Mouse (Mus musculus) CH12.LX (cell line): Measurements from ENCODE around the gene Epgn. TPM values are rescaled to one million over a fixed set of nuclear protein-coding genes. Genes with fewer than 3 reads are reported as not detected.

ENCODE experiments used
- DNase-seq: peaks from one replicate; pipeline ENCODE4 v3.0.0-alpha.2; 2013; ENCODE audit errors: extremely low read depth
- H3K27ac ChIP-seq: 2 replicates; pipeline ENCODE4 v1.5.1; 2012; ENCODE audit warnings: low read depth, mild to moderate bottlenecking, control low read depth, moderate library complexity; ENCODE audit not compliant: insufficient read depth
- H3K27me3 ChIP-seq: replicated peaks from 2 replicates; pipeline ENCODE3; 2012; ENCODE audit warnings: inconsistent platforms
- H3K36me3 ChIP-seq, 2 experiments: replicated peaks in 1 of 2; 2 replicates each; pipeline versions ENCODE3 to v1.6.1; 2012; ENCODE audit warnings: inconsistent platforms in 1 of 2, low read length in 1 of 2, mild to moderate bottlenecking in 1 of 2, mixed read lengths in 1 of 2, moderate library complexity in 1 of 2; ENCODE audit not compliant: control insufficient read depth in 1 of 2, insufficient read depth in 1 of 2
- H3K4me1 ChIP-seq, 2 experiments: 2 replicates each; pipeline ENCODE4 v1.6.1; 2012; ENCODE audit warnings: inconsistent platforms in 1 of 2, moderate library complexity in 1 of 2; ENCODE audit not compliant: insufficient read depth in 2 of 2, control insufficient read depth in 1 of 2
- H3K4me2 ChIP-seq: 2 replicates; pipeline ENCODE4 v1.6.1; 2012; ENCODE audit warnings: low read depth, mild to moderate bottlenecking, control low read depth; ENCODE audit not compliant: poor library complexity, insufficient read depth, severe bottlenecking
- H3K4me3 ChIP-seq, 3 experiments: fragments of 150-350 bp in 1 of 3; sonication (generic) in 1 of 3; replicated peaks in 1 of 3; 2 replicates each; pipeline versions ENCODE3 to v1.5.1; 2011 to 2012; ENCODE audit warnings: low read depth in 2 of 3, low read length in 2 of 3, mild to moderate bottlenecking in 2 of 3, moderate library complexity in 2 of 3, control low read depth in 1 of 3, improper control_type of control experiment in 1 of 3, inconsistent platforms in 1 of 3, mixed read lengths in 1 of 3; ENCODE audit not compliant: poor library complexity in 1 of 3
- H3K79me2 ChIP-seq: replicated peaks from 2 replicates; pipeline ENCODE4 v1.6.1; 2012; ENCODE audit warnings: mild to moderate bottlenecking, moderate library complexity; ENCODE audit not compliant: control insufficient read depth, poor library complexity, insufficient read depth, severe bottlenecking; ENCODE audit errors: extremely low read depth
- H3K9ac ChIP-seq: 2 replicates; pipeline ENCODE4 v1.6.1; 2012; ENCODE audit warnings: low read depth, mild to moderate bottlenecking, control low read depth, moderate library complexity; ENCODE audit not compliant: insufficient read depth
- H3K9me3 ChIP-seq: replicated peaks from 2 replicates; pipeline ENCODE3; 2012; ENCODE audit warnings: low read length, inconsistent platforms, mixed read lengths
- CHD1 ChIP-seq: IDR thresholded peaks from 2 replicates; pipeline ENCODE4 v1.6.1; 2012; ENCODE audit warnings: low read depth, low read length, improper control_type of control experiment, inconsistent platforms
- CHD2 ChIP-seq: IDR thresholded peaks from 2 replicates; pipeline ENCODE4 v1.6.1; 2011; ENCODE audit warnings: low read length, improper control_type of control experiment
- EP300 ChIP-seq: IDR thresholded peaks from 2 replicates; pipeline ENCODE4 v1.6.1; 2011; ENCODE audit warnings: low read length, improper control_type of control experiment
- JUN ChIP-seq: IDR thresholded peaks from 2 replicates; pipeline ENCODE4 v1.6.1; 2011; ENCODE audit warnings: low read depth, mild to moderate bottlenecking, low read length, improper control_type of control experiment, moderate library complexity; ENCODE audit not compliant: insufficient read depth
- JUND ChIP-seq: conservative IDR thresholded peaks from 2 replicates; pipeline ENCODE4 v1.6.1; 2011; ENCODE audit warnings: low read depth, low read length, improper control_type of control experiment
- KAT2A ChIP-seq: IDR thresholded peaks from 2 replicates; pipeline ENCODE4 v1.6.1; 2012; ENCODE audit warnings: low read length, improper control_type of control experiment, inconsistent platforms; ENCODE audit not compliant: insufficient replicate concordance
- MEF2A ChIP-seq: IDR thresholded peaks from 2 replicates; pipeline ENCODE4 v1.6.1; 2014; ENCODE audit warnings: low read depth, mild to moderate bottlenecking, inconsistent platforms, low read length, improper control_type of control experiment, borderline replicate concordance
- NELFE ChIP-seq: IDR thresholded peaks from 2 replicates; pipeline ENCODE4 v1.6.1; 2011; ENCODE audit warnings: low read depth, low read length, improper control_type of control experiment
- NRF1 ChIP-seq: IDR thresholded peaks from 2 replicates; pipeline ENCODE4 v1.6.1; 2014; ENCODE audit warnings: low read depth, mild to moderate bottlenecking, inconsistent platforms, low read length, improper control_type of control experiment, moderate library complexity
- POLR2A ChIP-seq: IDR thresholded peaks from 2 replicates; pipeline ENCODE4 v1.6.1; 2011; ENCODE audit warnings: low read depth, mild to moderate bottlenecking, improper control_type of control experiment, low read length
- RAD21 ChIP-seq: IDR thresholded peaks from 2 replicates; pipeline ENCODE4 v1.6.1; 2011; ENCODE audit warnings: low read depth, mild to moderate bottlenecking, low read length, improper control_type of control experiment, moderate library complexity
- TBP ChIP-seq: conservative IDR thresholded peaks from 2 replicates; pipeline ENCODE4 v1.6.1; 2011; ENCODE audit warnings: low read depth, low read length, improper control_type of control experiment
- TCF12 ChIP-seq: IDR thresholded peaks from 2 replicates; pipeline ENCODE4 v1.6.1; 2014; ENCODE audit warnings: low read depth, mild to moderate bottlenecking, inconsistent platforms, low read length, improper control_type of control experiment
- UBTF ChIP-seq: IDR thresholded peaks from 2 replicates; pipeline ENCODE4 v1.6.1; 2012; ENCODE audit warnings: low read depth, mild to moderate bottlenecking, inconsistent platforms, low read length, improper control_type of control experiment, moderate library complexity
- USF2 ChIP-seq: conservative IDR thresholded peaks from 2 replicates; pipeline ENCODE4 v1.6.1; 2011; ENCODE audit warnings: low read depth, low read length, improper control_type of control experiment
- ZMIZ1 ChIP-seq: IDR thresholded peaks from 2 replicates; pipeline ENCODE4 v1.6.1; 2012; ENCODE audit warnings: low read depth, mild to moderate bottlenecking, inconsistent platforms, low read length, improper control_type of control experiment
- ZNF384 ChIP-seq: IDR thresholded peaks from 2 replicates; pipeline ENCODE4 v1.6.1; 2012; ENCODE audit warnings: low read depth, low read length, improper control_type of control experiment, inconsistent platforms
- dilution Hi-C: fragments of 300-500 bp; cut with MboI; formaldehyde crosslinking; loops from 2 replicates; pipeline ENCODE4 v1.14.3; 2020; ENCODE audit warnings: low sequenced_read_pairs; ENCODE audit not compliant: extremely low pct_unique_long_range_greater_than_20kb, extremely low pct_ligation_motif_present
- in situ Hi-C: fragments of 300-500 bp; cut with MboI; formaldehyde crosslinking; loops from 3 replicates; pipeline ENCODE4 v1.14.3; 2019; ENCODE audit warnings: low sequenced_read_pairs, low pct_ligation_motif_present, low pct_unique_long_range_greater_than_20kb, mixed read lengths
- polyA plus RNA-seq: library from polyadenylated mRNA; unstranded; fragments of >175 nt; gene quantifications from 2 replicates; pipeline ENCODE4 v1.2.1, GENCODE M21; 2012; ENCODE audit warnings: low read depth; ENCODE audit not compliant: insufficient read length
- total RNA-seq, 2 experiments: library from RNA; depleted of rRNA; stranded (reverse); fragments of 300-350 nt in 1 of 2; fragments of >200 nt in 1 of 2; gene quantifications; 2 replicates each; pipeline ENCODE4 v1.2.3; 2012 to 2014

Epgn gene
- total and polyA plus RNA-seq, 3 experiments: not detected

DNA sequence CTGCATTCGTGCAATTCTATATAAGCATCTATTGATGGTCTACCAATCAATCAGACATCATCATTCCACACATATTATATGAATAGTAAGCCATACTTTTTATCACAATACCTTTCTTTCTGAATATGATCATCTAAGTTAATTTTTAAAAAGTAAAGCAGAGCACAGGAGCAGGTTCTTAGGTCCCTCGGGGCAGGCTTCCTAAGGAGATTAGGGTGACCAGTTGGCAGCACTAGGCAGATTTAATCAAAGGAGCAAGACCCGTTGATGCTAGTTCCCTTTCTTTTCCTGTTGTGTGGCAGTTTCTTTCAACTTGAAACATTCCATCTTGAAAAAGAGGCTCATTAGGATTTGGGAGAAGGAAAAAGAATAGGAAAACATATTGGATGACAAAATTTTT lies 39.1 kb upstream of the Epgn start:
- H3K79me2 ChIP-seq: no peaks in the 10 kb centered on the region
- H3K36me3 ChIP-seq: no peaks in the 10 kb centered on the region
- no peaks in the 10 kb centered on the region for H3K9me3 ChIP-seq
- H3K4me1 ChIP-seq: no peaks in the 10 kb centered on the region
- H3K4me3 ChIP-seq: no peak overlapping the region
- no peak for TF ChIP-seq JUND
- TF ChIP-seq KAT2A: no peak
- TF ChIP-seq NRF1: no peak
- no peak for TF ChIP-seq USF2
- no peak for TF ChIP-seq UBTF
- no peak for TF ChIP-seq RAD21
- TF ChIP-seq CHD2: no peak
- TF ChIP-seq, all 38 proteins: peak for 0
- Histone ChIP-seq H3K4me2 (no peak overlapping the region), H3K9ac (no peak overlapping the region), H3K27ac (no peak overlapping the region), H3K27me3 (no peaks in the 10 kb centered on the region)
- no peak for DNase-seq
- in situ Hi-C loops (no loop called here), dilution Hi-C loops (no loop called here)

DNA sequence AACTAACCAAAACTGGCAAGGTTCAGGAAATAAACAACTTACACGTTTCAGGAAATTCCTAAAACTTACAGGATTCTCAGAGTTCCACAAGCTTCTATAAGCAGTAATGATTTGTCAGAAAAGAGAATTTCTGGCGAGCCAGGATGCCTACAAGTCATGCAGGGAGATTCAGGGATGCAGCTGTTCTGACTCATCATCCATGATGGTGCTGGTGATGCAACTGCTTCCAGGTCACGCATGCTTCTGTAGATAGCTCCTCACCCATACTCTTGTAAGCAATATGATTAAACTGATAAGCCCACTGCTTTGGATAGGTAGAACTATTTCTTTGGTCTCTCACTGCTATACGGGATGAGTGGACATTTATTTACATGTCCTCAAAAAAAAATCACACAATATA lies 38.7 kb upstream of the Epgn start:
- H3K79me2 ChIP-seq: no peaks in the 10 kb centered on the region

DNA sequence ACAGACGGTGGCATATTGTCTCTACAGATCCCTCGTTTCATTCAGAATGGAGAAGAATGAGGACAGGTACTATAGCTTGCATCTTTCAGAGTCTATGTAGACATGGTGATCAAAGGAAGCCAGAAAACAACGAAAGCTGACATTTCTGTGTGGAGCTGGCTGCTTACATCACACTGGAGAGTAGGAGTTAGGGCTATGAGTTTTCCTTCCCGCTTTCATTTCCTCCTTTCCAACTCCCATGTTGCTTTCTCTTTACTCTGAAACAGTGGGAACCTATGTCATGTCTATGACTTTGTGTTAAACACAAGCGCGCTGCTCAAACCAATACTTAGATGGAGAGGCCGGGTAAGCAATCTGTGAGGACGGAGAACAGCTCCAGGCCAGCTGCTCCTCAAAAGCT lies 27.3 kb upstream of the Epgn start:
- Histone ChIP-seq H3K36me3 (no peaks in the 10 kb centered on the region), H3K27me3 (no peaks in the 10 kb centered on the region), H3K9ac (no peak overlapping the region), H3K9me3 (no peaks in the 10 kb centered on the region), H3K4me3 (no peak overlapping the region), H3K27ac (no peak overlapping the region), H3K4me1 (peaks cover 0 to 5% of the 10 kb centered on the region in 2 experiments; a peak in 1 of 4 replicates), H3K79me2 (no peaks in the 10 kb centered on the region), H3K4me2 (no peak overlapping the region)
- DNase-seq: no peak
- in situ Hi-C loops (no loop called here), dilution Hi-C loops (no loop called here)
- TF ChIP-seq JUND (no peak), EP300 (no peak), TBP (no peak), NRF1 (no peak), NELFE (no peak), JUN (no peak), ZNF384 (no peak), MEF2A (no peak)

More for the DNA sequence above, 38.7 kb upstream of the Epgn start:
- no peak for TF ChIP-seq EP300
- TF ChIP-seq ZMIZ1: no peak
- TF ChIP-seq CHD1: no peak
- no peak for TF ChIP-seq POLR2A
- TF ChIP-seq TBP: no peak
- no peak for TF ChIP-seq USF2
- no peak for TF ChIP-seq CHD2
- no peak for TF ChIP-seq JUN
- no peak for TF ChIP-seq ZNF384
- no peak for TF ChIP-seq TCF12
- no peak for TF ChIP-seq JUND
- TF ChIP-seq, all 38 proteins: peak for 0
- Histone ChIP-seq H3K36me3 (no peaks in the 10 kb centered on the region), H3K4me1 (no peaks in the 10 kb centered on the region), H3K4me3 (no peak overlapping the region), H3K4me2 (no peak overlapping the region), H3K27ac (no peak overlapping the region), H3K9me3 (no peaks in the 10 kb centered on the region), H3K9ac (no peak overlapping the region), H3K27me3 (no peaks in the 10 kb centered on the region)
- dilution Hi-C loops (no loop called here), in situ Hi-C loops (no loop called here)
- no peak for DNase-seq
